Mouse (Mus musculus) gastrocnemius, postnatal 36 days (tissue): Measurements from ENCODE around the gene Lmod1. TPM values are rescaled to one million over a fixed set of nuclear protein-coding genes. Genes with fewer than 3 reads are reported as not detected.
A peak's percentile ranks its signal among the peaks of the same experiment; 100 is the strongest.

ENCODE experiments used
- DNase-seq, 2 experiments: peaks; one replicate each; pipeline ENCODE4 v3.0.0; 2022
- intact Hi-C: fragments of 180-260 bp; cut with DNase I; formaldehyde crosslinking; loops from one replicate; pipeline ENCODE4 v1.15.1; 2025
- long read RNA-seq, 2 experiments: library from polyadenylated mRNA; stranded (forward); transcript quantifications; one replicate each; pipeline ENCODE4 v2.0.0; 2021
- total RNA-seq, 2 experiments: library from RNA; stranded (reverse); gene quantifications; 2 replicates each; pipeline ENCODE4 v1.2.3; 2021

Gene Lmod1
- 1 to 10 TPM; 2.4 to 4.6 TPM for total RNA-seq
- long read RNA-seq, experiment 1, partial matches to known transcripts, result 0 of 2 reads
- long read RNA-seq, experiment 1, other reads (novel, unspliced or antisense), result 1 of 2 reads
- long read RNA-seq, experiment 2, partial matches to known transcripts, result 0 of 5 reads
- long read RNA-seq, experiment 2, other reads (novel, unspliced or antisense), result 3 of 5 reads

DNA sequence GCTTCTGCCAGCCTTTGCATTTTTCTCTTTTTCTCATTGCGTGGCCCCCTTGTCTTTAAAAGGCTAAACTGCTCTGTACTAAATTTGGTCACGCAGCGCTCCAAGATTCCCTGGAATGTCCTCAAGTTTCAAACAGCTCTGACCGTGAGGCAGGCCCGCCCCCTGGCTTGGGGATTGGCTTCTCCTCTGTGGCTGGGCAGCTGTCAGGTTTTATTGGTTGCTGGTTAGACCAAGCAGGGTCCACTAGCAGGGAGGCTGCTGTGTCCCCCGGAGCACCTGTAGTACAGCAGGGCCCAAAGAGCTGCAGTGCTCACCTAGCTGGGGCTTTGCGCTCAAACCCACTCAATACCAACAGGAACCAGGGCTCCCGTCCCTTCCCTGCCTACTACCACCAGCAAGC is at the start of gene Lmod1:
Gene Lmod1 (plus strand): TSS at position 237 of the 400 bp plus-strand sequence.
- intact Hi-C loops, result loop anchor here (5.0 kb wide), 1 partner anchor 43 kb away; no protein-coding TSS in a partner anchor
- peak in 1 of 2 experiments; percentile 42 for DNase-seq

DNA sequence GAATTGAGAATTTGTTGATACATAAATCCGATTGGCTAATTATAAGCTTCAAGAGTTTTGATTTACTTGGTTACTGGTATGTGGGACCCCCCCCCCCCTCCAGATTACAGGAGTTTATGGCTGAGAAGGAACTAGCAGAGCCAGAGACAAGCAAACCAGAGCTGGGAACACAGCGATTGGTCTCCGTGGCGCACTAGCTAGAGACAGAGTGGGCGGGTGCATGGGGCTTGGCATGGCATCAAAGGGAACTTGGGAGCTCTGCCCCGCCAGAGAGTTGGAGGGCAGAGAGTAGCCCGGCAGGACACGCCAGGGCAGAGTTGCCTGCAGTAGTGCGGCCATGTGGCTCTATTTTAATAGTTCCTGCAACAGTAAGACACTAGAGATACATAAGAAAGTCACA is 44.0 kb upstream of the Lmod1 start:
- intact Hi-C loops, result loop anchor here (5.0 kb wide), 1 partner anchor 37 kb away; no protein-coding TSS in a partner anchor

DNA sequence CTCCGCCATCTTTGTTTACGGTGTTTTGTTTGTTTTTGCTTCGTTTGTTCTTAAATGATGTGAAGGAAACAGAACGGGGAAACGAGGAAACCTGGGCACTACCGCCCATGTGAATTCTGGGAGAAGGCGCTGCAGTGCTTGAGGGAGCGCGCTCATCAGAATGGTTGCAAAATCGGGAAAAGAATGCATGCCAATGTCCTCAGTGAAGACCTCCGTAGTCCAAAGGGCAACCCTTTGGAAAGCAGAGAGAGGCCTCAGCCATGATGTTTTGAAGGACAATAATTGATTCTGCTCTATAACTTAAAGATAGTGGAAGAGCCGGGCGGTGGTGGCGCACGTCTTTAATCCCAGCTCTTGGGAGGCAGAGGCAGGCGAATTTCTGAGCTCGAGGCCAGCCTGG is 42.8 kb upstream of the Lmod1 start:
- intact Hi-C loops, result loop anchor here (5.0 kb wide), 1 partner anchor 35 kb away; no protein-coding TSS in a partner anchor
- no peak for DNase-seq

More for the DNA sequence above, 44.0 kb upstream of the Lmod1 start:
- peak; percentile 43 to 67 for DNase-seq

DNA sequence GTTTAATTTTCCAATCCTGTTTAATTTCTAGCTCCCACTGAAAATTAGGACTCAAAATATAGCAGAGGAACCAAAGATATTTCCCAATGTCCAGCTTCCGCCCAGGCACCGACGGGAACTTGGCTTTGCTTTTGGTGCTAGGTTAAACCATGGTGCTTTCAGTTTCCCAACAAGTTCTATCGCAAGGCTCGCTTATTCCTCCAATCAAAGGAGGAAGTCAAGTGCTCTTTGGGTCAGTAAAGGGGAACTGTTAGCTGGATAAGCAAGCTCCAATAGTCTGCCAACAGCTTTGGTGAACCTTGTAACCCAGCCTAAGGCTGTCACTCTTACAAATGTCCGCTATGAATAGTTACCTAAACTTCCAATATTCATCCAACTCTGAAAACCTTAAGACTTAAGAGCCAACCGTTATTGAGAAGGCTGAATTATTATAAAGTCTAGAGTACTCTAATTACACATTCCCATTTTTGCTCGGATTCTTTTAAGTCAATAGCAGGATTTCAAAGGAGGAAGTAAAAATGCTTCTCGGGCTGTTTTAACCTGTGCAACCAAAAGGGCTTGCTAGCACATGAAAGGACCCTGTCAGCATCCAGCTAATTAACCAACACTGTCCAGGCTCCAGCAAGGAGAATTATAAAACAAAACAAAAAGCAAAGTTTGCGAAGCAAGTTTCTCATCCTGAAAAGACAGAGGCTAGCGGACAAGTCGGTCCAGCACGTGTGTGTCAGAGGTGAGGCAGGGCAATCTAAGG is 41.9 kb upstream of the Lmod1 start:
- intact Hi-C loops, result loop anchor here (5.0 kb wide), 1 partner anchor 35 kb away; no protein-coding TSS in a partner anchor

DNA sequence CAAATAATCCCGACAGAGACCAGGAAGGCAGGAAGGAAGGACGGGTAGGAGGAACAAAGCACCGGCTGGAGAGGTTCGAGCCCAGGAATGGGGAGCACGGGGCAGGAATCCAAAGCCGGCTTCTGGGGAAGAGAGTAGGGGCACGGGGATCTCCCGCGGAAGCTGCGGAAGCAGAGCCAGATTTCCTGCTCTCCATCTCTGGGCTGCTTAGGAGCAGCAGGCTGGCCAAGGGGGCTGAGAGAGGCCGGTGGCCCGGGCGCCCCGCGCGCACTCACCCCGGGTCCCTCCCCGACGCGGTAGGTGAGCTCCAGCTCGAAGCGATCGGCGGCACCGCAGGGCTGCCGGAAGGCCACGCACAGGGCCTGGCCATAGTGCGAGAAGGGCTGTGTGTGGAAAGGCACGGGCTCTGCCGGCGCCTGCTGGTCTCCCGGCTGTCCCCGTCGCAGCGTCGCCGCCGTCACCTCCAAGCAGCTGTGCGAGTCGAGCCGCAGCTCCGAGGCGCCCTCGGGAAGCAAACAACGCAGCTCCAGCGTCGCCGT is 41.3 kb upstream of the Lmod1 start:
- DNase-seq, result no peak
- intact Hi-C loops, result loop anchor here (5.0 kb wide), 1 partner anchor 34 kb away; no protein-coding TSS in a partner anchor

More for the DNA sequence above, 41.9 kb upstream of the Lmod1 start:
- peak in 1 of 2 experiments; percentile 23 for DNase-seq

DNA sequence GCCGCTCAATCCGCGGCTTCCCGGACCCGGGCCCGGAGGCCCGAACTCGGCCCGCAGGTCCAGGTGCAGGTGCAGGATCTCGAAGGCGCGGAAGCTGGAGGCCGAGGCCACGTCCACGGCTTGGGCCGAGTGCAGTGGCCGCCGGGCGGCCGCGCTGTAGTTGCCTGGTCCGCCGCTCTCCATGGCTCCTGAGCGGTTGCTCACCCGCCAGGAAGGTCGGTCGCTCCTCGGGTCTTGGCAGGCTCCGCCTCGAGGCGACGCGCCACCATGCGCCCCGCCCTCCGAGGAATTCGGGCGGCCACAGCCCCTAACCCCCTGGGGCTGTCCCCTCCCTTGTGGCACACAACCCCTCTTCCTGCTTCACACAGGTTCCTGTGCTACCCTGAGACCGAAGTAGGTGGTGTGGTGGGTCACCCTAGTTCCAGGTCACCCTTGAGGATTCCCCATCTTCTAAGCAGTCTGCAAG is 40.7 kb upstream of the Lmod1 start, which contains the start of gene Rnpep:
Gene Rnpep (minus strand): TSS at position 259 of the 466 bp plus-strand sequence.
- DNase-seq, result peak; percentile 55 to 72
- intact Hi-C loops, result loop anchor here (5.0 kb wide), 1 partner anchor 33 kb away; no protein-coding TSS in a partner anchor

DNA sequence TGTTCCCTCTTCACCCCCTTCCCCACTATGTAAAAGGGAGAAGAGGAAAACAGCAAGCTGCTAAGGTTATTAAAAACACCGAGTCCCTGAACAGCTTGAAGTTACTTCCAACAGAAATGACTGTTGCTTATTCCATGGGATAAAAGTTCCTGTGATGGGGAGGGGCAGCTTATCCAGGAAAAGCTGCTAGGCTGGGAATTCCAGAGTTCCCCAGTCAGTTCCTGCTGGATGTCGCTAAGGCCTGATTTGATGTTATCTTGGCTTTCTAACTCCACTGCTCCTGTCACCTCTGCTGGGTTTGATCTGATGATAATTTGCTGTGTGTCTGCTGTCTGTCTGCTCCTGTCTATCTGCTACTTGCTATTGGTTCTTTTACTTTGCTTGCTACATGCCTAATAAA is 38.3 kb upstream of the Lmod1 start:
- DNase-seq, result no peak
- intact Hi-C loops, result no loop called here

DNA sequence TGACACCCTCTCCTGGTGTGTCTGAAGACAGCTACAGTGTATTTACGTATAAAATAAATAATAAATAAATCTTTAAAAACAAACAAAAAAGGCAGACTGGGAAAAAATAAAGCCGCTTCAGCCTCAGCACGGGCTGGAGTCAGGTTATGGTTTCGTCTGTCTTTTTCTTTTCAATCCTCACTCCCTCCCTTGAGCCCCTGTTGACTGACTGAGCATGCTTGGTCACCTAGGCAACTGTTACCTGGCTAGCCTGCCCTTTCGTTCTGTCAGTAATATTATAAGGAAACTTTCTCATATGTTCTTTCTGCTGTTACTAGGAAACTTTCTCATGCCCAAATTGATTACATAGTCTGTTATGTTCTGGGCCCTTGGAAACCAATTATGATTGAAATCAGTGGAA is 33.7 kb upstream of the Lmod1 start:
- DNase-seq, result no peak
- intact Hi-C loops, result no loop called here

DNA sequence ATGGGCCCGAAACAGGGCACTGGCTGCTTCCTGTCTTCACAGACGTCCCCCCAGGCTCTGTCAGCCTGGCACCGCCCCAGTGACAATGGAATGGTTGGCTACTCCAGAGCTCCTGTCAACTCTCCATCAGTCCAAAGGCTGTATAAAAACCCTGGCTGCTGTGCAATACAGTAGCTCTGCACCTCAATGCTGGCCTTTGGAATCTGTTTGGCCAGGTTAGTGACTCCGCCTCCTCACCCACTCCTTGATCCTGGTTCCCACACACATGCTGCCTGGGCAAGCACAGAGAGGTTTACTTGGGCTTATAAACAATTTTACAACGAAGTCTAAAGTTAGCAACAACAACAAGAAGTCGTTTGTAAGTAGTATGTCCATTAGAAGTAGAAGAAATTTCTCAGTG is 13.3 kb upstream of the Lmod1 start:
- intact Hi-C loops, result no loop called here
- DNase-seq, result no peak

DNA sequence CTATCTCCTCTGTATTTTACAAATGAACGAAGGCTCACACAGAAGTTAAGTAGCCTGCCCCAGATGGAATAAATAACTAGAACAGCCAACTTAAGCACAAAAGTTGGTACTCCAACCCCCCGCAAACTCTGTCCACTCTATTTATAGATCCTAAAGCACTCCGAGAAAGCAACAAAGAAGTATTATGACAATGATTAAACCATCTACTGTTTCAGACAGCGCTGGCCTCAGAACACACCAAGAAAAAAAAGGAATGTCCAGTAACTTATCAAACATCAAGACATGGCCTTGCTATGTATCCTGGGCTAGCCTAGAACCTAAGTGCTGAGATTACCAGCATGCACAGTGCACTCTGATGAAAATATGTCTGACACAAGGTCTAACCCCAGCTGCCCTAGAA is 12.4 kb upstream of the Lmod1 start:
- intact Hi-C loops, result no loop called here
- no peak for DNase-seq

DNA sequence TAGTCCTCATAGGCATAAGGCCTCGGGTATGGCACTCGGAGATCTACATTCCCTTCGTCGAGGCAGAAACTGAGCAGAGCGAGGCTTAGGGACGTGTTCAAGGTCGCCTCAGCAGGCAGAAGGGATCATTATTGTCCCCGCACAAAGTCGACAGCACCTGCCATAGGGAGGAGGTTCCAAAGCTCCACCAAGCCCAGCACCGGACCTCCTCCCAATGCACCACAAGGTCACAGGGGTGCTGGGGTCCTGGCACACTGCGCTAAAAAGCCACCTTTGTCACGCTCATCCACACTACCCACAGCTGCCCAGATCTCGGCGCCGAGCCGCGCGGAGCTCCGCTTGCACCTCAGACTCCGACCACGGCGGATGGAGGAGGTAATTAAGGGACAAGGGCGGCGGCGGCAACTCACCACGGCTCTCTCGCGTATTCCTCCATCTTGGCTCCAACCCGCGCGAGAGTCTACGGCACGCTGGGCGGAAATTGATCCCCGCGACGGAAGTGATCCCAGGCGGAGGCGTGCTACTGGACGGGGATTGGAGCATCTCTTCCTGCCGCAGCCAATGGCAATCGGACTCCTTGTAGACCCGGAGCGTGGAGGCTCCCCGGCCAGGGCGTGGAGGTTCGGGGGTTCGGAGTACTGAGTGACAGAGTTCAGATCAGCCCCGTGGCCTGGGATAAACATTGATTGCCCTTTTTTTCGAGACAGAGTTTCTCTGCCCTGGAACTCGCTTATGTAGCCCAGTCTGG is 11.1 kb upstream of the Lmod1 start, which contains the start of gene Timm17a:
Gene Timm17a (minus strand): TSS at position 495 of the 748 bp plus-strand sequence.
- intact Hi-C loops, result no loop called here
- DNase-seq, result peak; percentile 87 to 92

DNA sequence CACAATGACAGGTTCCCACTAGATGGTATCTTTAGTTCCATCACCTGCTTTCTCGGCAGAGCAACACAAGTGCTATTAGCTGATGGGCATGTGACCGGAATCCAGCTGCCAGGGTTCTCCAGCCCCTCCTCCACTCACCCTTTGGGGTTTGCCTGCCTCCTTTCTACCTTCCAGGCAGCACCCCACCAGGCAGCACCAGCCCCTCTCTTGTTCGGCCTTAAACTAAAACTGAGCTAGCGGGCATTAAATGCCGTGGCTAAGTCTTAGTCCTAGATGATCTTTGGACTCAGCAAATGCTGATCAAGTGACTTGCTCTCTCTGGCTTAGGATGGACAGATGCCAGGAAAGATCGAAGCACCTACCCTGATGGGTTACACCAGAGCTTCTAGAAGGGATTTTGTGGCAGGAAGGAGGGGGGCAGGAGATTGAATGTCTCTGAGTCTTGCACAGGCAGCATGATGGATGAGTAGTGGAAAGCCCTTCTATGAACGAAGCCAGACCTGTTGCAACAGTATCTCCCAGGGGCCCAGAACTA is 1.2 kb upstream of the Lmod1 start:
- DNase-seq, result no peak
- intact Hi-C loops, result loop anchor here (5.0 kb wide), 1 partner anchor 44 kb away; no protein-coding TSS in a partner anchor

DNA sequence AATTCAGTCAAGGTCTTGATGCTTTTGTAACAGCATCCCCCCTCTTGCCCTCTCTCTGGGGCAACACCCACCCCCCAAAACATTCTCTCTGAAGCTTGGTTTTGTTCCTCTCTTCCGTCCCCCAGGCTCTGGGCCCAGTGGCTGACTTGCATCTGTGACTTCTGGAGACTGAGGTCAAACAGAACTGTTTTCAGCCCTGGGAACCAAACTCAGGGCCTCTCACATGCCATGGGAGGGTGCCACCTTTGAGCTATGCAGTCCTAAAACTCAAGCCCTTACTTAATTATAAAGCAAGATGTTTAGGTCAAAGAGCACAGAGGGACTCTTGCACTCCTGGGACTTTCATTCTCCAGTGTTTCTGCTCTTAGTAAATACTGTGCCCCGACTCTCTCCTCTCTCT is 1.3 kb downstream of the Lmod1 start:
- intact Hi-C loops, result no loop called here
- no peak for DNase-seq

DNA sequence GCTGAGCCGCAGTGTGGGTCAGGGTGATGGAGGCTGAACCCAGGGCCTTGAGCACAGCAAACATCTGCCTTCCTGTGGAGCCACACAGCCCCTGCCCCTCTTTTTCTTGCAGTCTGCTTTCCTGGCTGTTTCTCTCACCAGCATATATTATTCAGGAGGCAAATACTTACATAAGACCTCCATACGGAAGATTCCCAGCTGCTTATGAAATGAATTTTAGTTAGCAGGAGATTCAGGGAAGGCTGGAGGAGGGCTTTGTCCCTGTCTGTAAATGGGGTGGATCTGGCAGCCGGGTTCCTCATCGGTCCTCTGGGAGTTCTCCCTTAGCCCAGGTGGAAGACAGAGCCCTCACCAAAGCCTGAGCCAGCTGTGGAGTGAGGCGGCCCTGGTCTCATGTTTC is 3.8 kb downstream of the Lmod1 start:
- DNase-seq, result no peak
- intact Hi-C loops, result no loop called here

DNA sequence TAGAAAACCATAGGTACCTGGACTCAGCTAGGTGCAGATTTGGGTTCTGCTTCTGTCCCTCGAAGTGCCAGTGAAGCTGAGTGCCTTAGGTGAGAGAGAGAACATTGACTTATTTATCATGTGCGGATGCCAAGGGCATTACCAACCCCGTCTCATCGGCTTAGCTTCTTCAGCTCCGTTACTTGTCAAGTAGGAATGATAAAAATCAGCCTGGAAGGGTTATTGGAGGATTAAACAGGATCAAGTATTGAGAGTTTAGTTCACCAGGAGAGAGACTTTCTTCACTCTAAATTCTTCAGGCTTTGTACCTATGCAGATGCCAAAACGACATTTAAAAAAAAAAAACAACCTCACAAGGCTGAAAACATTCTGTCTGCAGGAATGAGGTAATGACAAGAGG is 6.0 kb downstream of the Lmod1 start:
- DNase-seq, result no peak
- intact Hi-C loops, result no loop called here

DNA sequence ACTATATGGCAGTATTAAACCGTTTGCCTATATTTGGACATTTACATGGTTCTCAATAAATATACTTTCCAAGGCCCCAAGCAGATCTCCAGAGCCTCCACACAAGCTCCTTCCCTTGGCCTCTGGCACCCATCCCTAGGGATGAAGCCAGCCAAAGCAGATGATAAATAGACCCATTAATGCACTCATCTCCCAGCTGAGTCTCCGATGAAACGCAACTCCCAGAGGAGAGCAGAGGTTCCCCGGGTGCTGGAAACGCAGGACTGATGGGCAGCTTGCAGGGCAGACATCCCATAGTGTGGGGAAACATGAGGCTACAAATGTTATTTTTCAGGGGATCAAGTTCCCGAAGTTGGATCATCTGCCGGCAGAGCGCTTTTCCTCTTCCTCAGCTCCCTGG is 17.3 kb downstream of the Lmod1 start:
- no peak for DNase-seq
- intact Hi-C loops, result no loop called here

DNA sequence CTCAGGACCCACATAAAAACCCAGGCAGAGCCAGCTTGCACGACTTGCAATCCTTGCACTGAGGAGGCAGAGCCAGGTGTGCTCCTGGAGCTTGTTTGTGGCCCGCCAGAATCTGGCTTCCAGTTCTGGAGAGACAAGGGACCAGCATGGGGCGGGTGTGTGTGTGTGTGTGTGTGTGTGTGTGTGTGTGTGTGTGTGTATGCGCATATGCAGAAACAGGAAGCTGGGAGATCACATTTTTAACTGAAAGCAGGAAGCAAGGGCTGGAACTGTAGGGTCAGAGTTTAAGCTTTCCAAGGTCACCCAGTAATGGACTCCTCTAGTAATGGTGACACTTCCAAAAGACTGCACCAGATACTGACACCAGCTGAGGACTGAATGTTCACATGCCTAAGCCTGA is 19.4 kb downstream of the Lmod1 start:
- no peak for DNase-seq
- intact Hi-C loops, result no loop called here

DNA sequence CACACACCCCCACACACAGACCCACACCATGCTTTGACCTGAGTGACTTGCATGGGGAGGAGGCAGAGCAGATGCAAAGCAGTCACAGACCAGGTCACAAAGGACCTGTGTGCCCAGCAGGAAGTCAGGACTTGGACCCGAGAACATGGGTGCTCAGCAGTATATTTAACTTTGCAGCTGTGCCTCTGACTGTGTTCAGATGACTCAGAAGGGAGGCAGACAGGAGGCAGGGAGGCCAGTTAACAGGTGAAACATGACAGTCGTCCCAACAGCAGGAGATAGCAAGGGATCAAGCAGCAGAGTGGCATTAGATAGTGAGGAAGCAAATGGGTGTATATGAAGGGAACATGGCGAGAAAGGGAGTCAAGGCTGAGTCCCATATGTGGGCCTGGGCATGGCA is 22.3 kb downstream of the Lmod1 start:
- DNase-seq, result no peak
- intact Hi-C loops, result no loop called here

DNA sequence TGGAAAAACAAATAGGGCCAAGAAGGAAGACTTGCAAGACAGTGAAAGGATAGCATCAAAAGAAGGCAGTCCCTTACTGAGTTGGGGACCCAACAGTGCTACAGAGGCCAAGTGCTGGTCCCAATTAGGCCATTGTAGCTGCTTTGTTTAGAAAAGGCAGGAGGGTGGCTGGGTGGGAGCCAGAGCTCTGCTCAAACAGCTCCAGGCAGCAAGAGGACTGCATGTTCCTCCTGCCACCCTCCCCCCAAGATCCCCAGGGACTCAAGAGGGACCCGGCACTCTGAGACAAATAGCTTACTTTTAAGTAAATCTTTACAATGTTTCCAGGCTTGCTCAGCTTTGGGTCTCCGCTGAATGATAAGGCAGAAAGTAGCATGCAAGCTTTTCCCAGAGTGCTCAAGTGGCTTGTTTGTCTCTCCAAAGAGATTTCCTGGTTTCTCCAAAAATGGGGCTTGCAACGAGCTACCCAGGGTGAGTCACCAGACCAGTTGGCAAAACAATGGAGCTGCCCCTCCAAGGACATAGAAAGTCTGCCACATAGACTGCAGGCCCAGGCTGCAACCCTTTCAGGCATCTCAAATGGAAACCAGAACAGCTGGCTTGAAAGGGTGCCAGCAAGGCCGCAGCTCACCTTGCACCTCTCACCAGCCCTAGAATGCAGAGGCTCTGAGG is 23.0 kb downstream of the Lmod1 start:
- intact Hi-C loops, result no loop called here
- DNase-seq, result peak in 1 of 2 experiments; percentile 47

DNA sequence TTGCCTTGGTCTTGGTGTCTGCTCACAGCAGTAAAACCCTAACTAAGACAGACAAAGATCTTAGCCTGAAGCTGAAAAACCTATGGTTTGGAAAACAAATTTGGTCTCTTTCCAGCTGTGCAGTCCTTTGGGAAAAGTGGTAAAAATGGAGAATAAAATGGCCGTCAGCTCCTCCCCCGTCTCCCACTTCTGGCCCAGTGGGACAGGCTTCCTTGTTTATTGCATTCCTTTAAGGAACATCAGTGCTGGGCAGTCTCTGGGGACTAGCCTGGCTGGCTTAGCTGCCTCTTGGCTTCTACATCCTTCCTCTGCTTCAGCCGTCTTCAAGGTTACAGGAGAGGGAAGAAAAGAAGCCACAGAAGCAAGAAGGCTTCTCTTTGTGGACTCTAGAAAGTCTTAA is 27.3 kb downstream of the Lmod1 start:
- DNase-seq, result peak in 1 of 2 experiments; percentile 42

More for the DNA sequence above, 27.3 kb downstream of the Lmod1 start:
- intact Hi-C loops, result no loop called here
